8 mouse cellular contexts compared by ENCODE assay signal in genomic region chr12:99836404-99837131, GRCm38 (mm10). TPM values are rescaled to one million over a fixed set of nuclear protein-coding genes. Genes with fewer than 3 reads are reported as not detected.
DNase-seq lines count a peak whose midpoint lies in the region; ATAC-seq lines count a peak whose summit lies in the region.

No protein-coding gene starts in this region.

- ATAC-seq in midbrain, embryonic 14.5 days (ENCODE audit: low FRiP score, low TSS enrichment): peak; percentile 72
- ATAC-seq in inflammation-experienced regulatory T-cells, adult 6 months: no peak

- peak overlapping the region; percentile 78 for H3K27ac ChIP-seq in midbrain, embryonic 14.5 days (replicated peaks; ENCODE audit: low read depth, low read length)

- peak overlapping the region; percentile 42 for H3K4me2 ChIP-seq in midbrain, embryonic 14.5 days (ENCODE audit: low read length)

- H3K4me3 ChIP-seq in midbrain, embryonic 14.5 days (replicated peaks; ENCODE audit: low read depth, low read length): 0 out of 2 replicates have a peak overlapping the region, but pooled peaks have one; percentile 7

- no peaks in the 10 kb centered on the region for H3K9me3 ChIP-seq in midbrain, embryonic 14.5 days (ENCODE audit: control insufficient read depth, low read length)

- peak; percentile 43 for DNase-seq in lung, postnatal 10 days
- DNase-seq in lung, postnatal 4 days: no peak
- peak; percentile 58 to 70 for DNase-seq in cerebellum, postnatal 25 days
- peak; percentile 21 for DNase-seq in heart, postnatal 4 days
- peak; percentile 39 to 75 for DNase-seq in layer of hippocampus, adult 18-20 months (ENCODE audit: low spot score in 2 of 2)
- DNase-seq in midbrain, embryonic 14.5 days: peak; percentile 96
- DNase-seq in thymus, postnatal 14 days: no peak

- H3K9ac ChIP-seq in midbrain, embryonic 14.5 days (replicated peaks; ENCODE audit: low read length): no peak overlapping the region

- no peaks in the 10 kb centered on the region for H3K36me3 ChIP-seq in midbrain, embryonic 14.5 days (ENCODE audit: control insufficient read depth, insufficient read depth, low read length)

- H3K27me3 ChIP-seq in midbrain, embryonic 14.5 days (ENCODE audit: control insufficient read depth, insufficient read depth, low read length): no peaks in the 10 kb centered on the region

- H3K4me1 ChIP-seq in midbrain, embryonic 14.5 days (ENCODE audit: control insufficient read depth, insufficient read depth, low read length): peaks cover 10% of the 10 kb centered on the region

- 33% methylated on average over 20 of the region's 20 CpGs for WGBS in midbrain, embryonic 14.5 days

RNA-seq across cellular contexts. Expression of gene Efcab11, which starts 47.7 kb away (rescaled TPM):
- 1 to 10 TPM; 3.5 to 4.2 TPM for total RNA-seq in heart, postnatal 4 days (2021)
- under 1 TPM; 0.30 to 0.33 TPM for total RNA-seq in layer of hippocampus, adult 18-20 months (2021)
- polyA plus RNA-seq in midbrain, embryonic 14.5 days (2014; fragmentation: Nextera tagmentation; extraction: Ambion mirVana): 5.4 and 6.5 TPM in 2 replicates
- polyA plus RNA-seq in inflammation-experienced regulatory T-cells, adult 6 months (2017; shearing (Covaris generic)): 1 to 10 TPM in 2 of 3 experiments, under 1 TPM in 1; 0.91 to 3.5 (median 1.4) TPM

RNA-seq across cellular contexts. Expression of gene Tdp1, which starts 47.7 kb away (rescaled TPM):
- 10 to 100 TPM; 16.7 to 18.1 TPM for total RNA-seq in heart, postnatal 4 days (2021)
- total RNA-seq in layer of hippocampus, adult 18-20 months (2021): 10 to 100 TPM; 25.8 to 31.7 TPM
- 47.7 and 62.1 TPM in 2 replicates for polyA plus RNA-seq in midbrain, embryonic 14.5 days (2014; fragmentation: Nextera tagmentation; extraction: Ambion mirVana)
- 10 to 100 TPM; 18.1 to 25.6 (median 23.3) TPM for polyA plus RNA-seq in inflammation-experienced regulatory T-cells, adult 6 months (2017; shearing (Covaris generic))

Comparison
In these comparisons a context has a peak if more than half of its experiments do, and no peak if none do; other contexts are left out.
1. DNase-seq: peak in lung, postnatal 10 days (single experiment), cerebellum, postnatal 25 days (2 of 2), heart, postnatal 4 days (single experiment), layer of hippocampus, adult 18-20 months (2 of 2) and midbrain, embryonic 14.5 days (single experiment); none in lung, postnatal 4 days (0 of 2) and thymus, postnatal 14 days (single experiment).